8 mouse cellular contexts compared by ENCODE assay signal in the genomic region with DNA sequence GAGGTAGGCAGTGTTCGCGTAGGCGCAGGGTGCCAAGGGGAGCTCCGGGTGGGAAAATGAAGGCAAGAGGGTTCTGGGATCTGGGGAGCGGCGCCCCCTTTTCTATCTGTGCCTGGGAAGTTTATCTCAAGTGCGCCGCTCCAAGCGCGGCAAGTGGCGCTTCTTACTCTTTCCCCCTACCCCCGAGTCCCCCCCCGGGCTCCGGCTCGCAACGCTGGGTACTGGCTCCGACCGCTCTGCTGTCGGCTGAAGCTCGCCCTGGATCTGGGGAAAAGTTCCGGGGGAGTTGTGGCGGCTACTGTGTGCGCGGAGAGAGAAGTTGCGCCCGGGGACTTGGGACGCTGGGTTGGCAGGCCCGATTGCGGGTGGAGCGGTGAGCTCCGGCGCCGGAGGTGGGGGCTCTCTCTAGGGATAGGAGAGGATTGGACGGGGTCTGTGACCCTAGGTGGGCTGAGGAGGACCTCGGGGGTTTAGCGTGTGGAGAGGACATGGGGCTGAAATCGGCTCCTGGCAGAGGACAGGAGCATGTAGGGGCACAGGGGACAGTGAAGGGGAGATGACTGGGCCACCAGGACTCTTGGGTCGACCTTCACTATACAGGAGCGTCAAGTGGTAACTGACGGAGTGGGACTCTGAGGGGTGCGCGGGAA. TPM values are rescaled to one million over a fixed set of nuclear protein-coding genes. Genes with fewer than 3 reads are reported as not detected.
A peak's percentile ranks its signal among the peaks of the same experiment; 100 is the strongest.
DNase-seq lines count a peak whose midpoint lies in the region; ATAC-seq and TF ChIP-seq lines count a peak whose summit lies in the region.

No protein-coding gene starts in this region.

- no peak overlapping the region for H3K27ac ChIP-seq in testis, adult 2 months (ENCODE audit: control insufficient read depth, insufficient read depth, low read depth, low read length)
- peak overlapping the region; percentile 98 for H3K27ac ChIP-seq in gastrocnemius, adult 2 months
- no peak overlapping the region for H3K27ac ChIP-seq in intestine, postnatal 0 days (ENCODE audit: low read depth, low read length)
- peak overlapping the region; percentile 51 for H3K27ac ChIP-seq in lung, postnatal 0 days (ENCODE audit: low read length)

- H3K27me3 ChIP-seq in testis, adult 2 months (ENCODE audit: control insufficient read depth, insufficient read depth, low read length): peaks cover 5% of the 10 kb centered on the region
- H3K27me3 ChIP-seq in intestine, postnatal 0 days (replicated peaks; ENCODE audit: control insufficient read depth, insufficient read depth, low read length): peaks cover 74% of the 10 kb centered on the region
- peaks cover 21% of the 10 kb centered on the region for H3K27me3 ChIP-seq in lung, postnatal 0 days (replicated peaks; ENCODE audit: insufficient read depth, low read length)

- H3K9me3 ChIP-seq in intestine, postnatal 0 days (ENCODE audit: control insufficient read depth): no peaks in the 10 kb centered on the region
- H3K9me3 ChIP-seq in lung, postnatal 0 days (ENCODE audit: low read length): no peaks in the 10 kb centered on the region

- intact Hi-C loops in gastrocnemius, adult 2 months (cut with DNase I): loop anchor here (5.0 kb wide), 1 partner anchor 97 kb away; no protein-coding TSS in a partner anchor

- H3K36me3 ChIP-seq in testis, adult 2 months (ENCODE audit: control insufficient read depth, insufficient read depth, low read length): no peaks in the 10 kb centered on the region
- H3K36me3 ChIP-seq in intestine, postnatal 0 days (ENCODE audit: control insufficient read depth, insufficient read depth): no peaks in the 10 kb centered on the region
- H3K36me3 ChIP-seq in lung, postnatal 0 days (ENCODE audit: insufficient read depth, low read length): no peaks in the 10 kb centered on the region

- WGBS in intestine, postnatal 0 days: under 1% methylated on average over 40 of the region's 42 CpGs
- 0% methylated on average over 26 of the region's 42 CpGs for WGBS in lung, postnatal 0 days

- TF ChIP-seq CTCF in testis, adult 2 months (IDR thresholded peaks at IDR 0.05; ENCODE audit: control insufficient read depth, insufficient read depth, insufficient replicate concordance, low read depth, low read length): no peak
- TF ChIP-seq CTCF in gastrocnemius, adult 2 months (IDR thresholded peaks at IDR 0.05): no peak
- TF ChIP-seq CTCF in intestine, postnatal 0 days (IDR thresholded peaks at IDR 0.05; ENCODE audit: low read depth): no peak
- TF ChIP-seq CTCF in lung, postnatal 0 days (IDR thresholded peaks at IDR 0.05): no peak

- peak overlapping the region; percentile 91 for H3K4me2 ChIP-seq in intestine, postnatal 0 days (replicated peaks; ENCODE audit: low read depth)
- peak overlapping the region; percentile 98 for H3K4me2 ChIP-seq in lung, postnatal 0 days (replicated peaks; ENCODE audit: low read depth, low read length)

- H3K4me1 ChIP-seq in testis, adult 2 months (ENCODE audit: control insufficient read depth, insufficient read depth, low read length): peaks cover 14% of the 10 kb centered on the region
- H3K4me1 ChIP-seq in intestine, postnatal 0 days (replicated peaks; ENCODE audit: control insufficient read depth, insufficient read depth, low read length): no peaks in the 10 kb centered on the region
- H3K4me1 ChIP-seq in lung, postnatal 0 days (ENCODE audit: insufficient read depth, low read depth, low read length): peaks cover 8% of the 10 kb centered on the region

- no peak for ATAC-seq in intestine, postnatal 0 days
- no peak for ATAC-seq in lung, postnatal 0 days
- no peak for ATAC-seq in granulocyte monocyte progenitor cell, adult 5-6 weeks (replicated peaks; ENCODE audit: poor library complexity, severe bottlenecking)
- no peak for ATAC-seq in activated CD4-positive, CD25-positive, alpha-beta regulatory T cell, adult 4 months
- no peak for ATAC-seq in monocyte, adult 5-6 weeks (replicated peaks; ENCODE audit: insufficient number of reproducible peaks, low FRiP score, low TSS enrichment, poor library complexity, severe bottlenecking)

- H3K9ac ChIP-seq in intestine, postnatal 0 days (ENCODE audit: low read depth, low read length): peak overlapping the region; percentile 38
- peak overlapping the region; percentile 54 for H3K9ac ChIP-seq in lung, postnatal 0 days (replicated peaks; ENCODE audit: low read depth)

- no peak for TF ChIP-seq POLR2A in testis, adult 2 months (IDR thresholded peaks at IDR 0.05; ENCODE audit: control insufficient read depth, low read depth, low read length)

- DNase-seq in testis, postnatal 14 days (ENCODE audit: low spot score): no peak
- DNase-seq in gastrocnemius, adult 2 months: peak; percentile 69
- DNase-seq in lung, postnatal 0 days (ENCODE audit: low spot score): no peak

- peak overlapping the region; percentile 1 for H3K4me3 ChIP-seq in testis, adult 2 months (ENCODE audit: control insufficient read depth, low read depth, low read length)
- H3K4me3 ChIP-seq in gastrocnemius, adult 2 months: peak overlapping the region; percentile 98
- H3K4me3 ChIP-seq in intestine, postnatal 0 days (ENCODE audit: low read depth, low read length): peak overlapping the region; percentile 53
- H3K4me3 ChIP-seq in lung, postnatal 0 days (ENCODE audit: low read depth, low read length): peak overlapping the region; percentile 69

- TF ChIP-seq EP300 in lung, postnatal 0 days (IDR thresholded peaks at IDR 0.05): no peak

RNA-seq across cellular contexts. Expression of gene Casz1, which starts 1.1 kb away (rescaled TPM):
- polyA plus RNA-seq in testis, adult 2 months (2012; rRNA removed): 8.5 and 9.8 TPM in 2 replicates
- 10 to 100 TPM; 31.2 to 41.3 TPM for total RNA-seq in gastrocnemius, adult 2 months (2021)
- polyA plus RNA-seq in intestine, postnatal 0 days (2015; fragmentation: Nextera tagmentation; extraction: Ambion mirVana): 5.6 and 6.6 TPM in 2 replicates
- polyA plus RNA-seq in lung, postnatal 0 days (2015; fragmentation: Nextera tagmentation; extraction: Ambion mirVana): 9.7 and 10.3 TPM in 2 replicates
- total RNA-seq in granulocyte monocyte progenitor cell, adult 5-6 weeks (2014; fragmentation: Nextera tagmentation): 6.3 and 8.3 TPM in 2 replicates
- total RNA-seq in granulocyte monocyte progenitor cell, adult 5-6 weeks (2017): 2.8 and 3.1 TPM in 2 replicates
- under 1 TPM; 0.56 to 0.75 TPM for polyA plus RNA-seq in activated CD4-positive, CD25-positive, alpha-beta regulatory T cell, adult 4 months (2017; shearing (Covaris generic))
- 3.6 to 9.8 TPM (median 7.5 TPM) in 3 replicates for total RNA-seq in monocyte, adult 5-6 weeks (2017)

Comparison
In these comparisons a context has a peak if more than half of its experiments do, and no peak if none do; other contexts are left out.
1. H3K27ac ChIP-seq: peak in gastrocnemius, adult 2 months (single experiment) and lung, postnatal 0 days (single experiment); none in testis, adult 2 months (single experiment) and intestine, postnatal 0 days (single experiment).
2. H3K4me3 ChIP-seq: peak in every context shown above with its lines; median percentile 98 in gastrocnemius, adult 2 months; 69 in lung, postnatal 0 days; 53 in intestine, postnatal 0 days; 1 in testis, adult 2 months.